Mouse (Mus musculus) kidney, adult 2 months (tissue): ENCODE measurements around the gene Hes2.

Source experiments
- CTCF ChIP-seq: fragments of 200-500 bp; conservative IDR thresholded peaks from 2 replicates; pipeline ENCODE4 v1.5.1; 2011; ENCODE audit warnings: low read depth, mild to moderate bottlenecking, control low read depth, low read length, moderate library complexity, mixed read lengths; ENCODE audit not compliant: insufficient read depth, insufficient read length
- POLR2A ChIP-seq: fragments of 200-500 bp; IDR thresholded peaks from one replicate; pipeline ENCODE4 v1.6.1; 2011; ENCODE audit warnings: low read depth, low read length, control low read depth

DNA sequence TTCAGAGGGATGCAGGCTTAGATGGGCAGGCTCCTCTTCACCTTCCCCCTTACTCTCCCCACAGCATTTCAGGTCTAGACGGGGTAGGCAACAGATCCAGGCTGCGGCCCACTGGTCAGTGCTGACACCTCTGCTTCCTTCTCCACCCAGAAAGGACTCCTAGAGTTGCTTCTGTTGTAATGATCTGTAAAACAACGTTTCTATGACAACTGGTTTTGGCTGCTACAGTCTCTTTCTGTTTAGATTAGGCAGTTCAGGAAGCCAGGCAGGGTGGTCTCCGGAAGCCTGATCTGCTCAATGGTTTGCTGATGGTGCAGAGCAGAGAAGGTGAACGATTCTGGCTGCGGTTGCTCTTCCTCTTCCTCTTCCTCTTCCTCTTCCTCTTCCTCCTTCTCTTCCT, 42.8 kb downstream of the Hes2 start:
- no peak for TF ChIP-seq POLR2A
- TF ChIP-seq CTCF = no peak
